ENCODE assay signal across 9 mouse cellular contexts in genomic region chr1:153748549-153748948, GRCm38 (mm10). TPM values are rescaled to one million over a fixed set of nuclear protein-coding genes. Genes with fewer than 3 reads are reported as not detected.
DNase-seq lines count a peak whose midpoint lies in the region; ATAC-seq and TF ChIP-seq lines count a peak whose summit lies in the region.
"Had no signal": no experiment of that assay in that cellular context is flagged by ENCODE, and none has a peak within 500 bp of the region (broad histone marks: within the 10 kb centered on the region; RNA-seq: fewer than 3 reads in every experiment).

No protein-coding gene starts in this region.

- H3K4me2 ChIP-seq in embryonic facial prominence, embryonic 13.5 days: peak overlapping the region; percentile 63
- H3K4me2 ChIP-seq in hindbrain, postnatal 0 days (ENCODE audit: low read depth, low read length): peak overlapping the region; percentile 60
- H3K4me2 ChIP-seq in liver, embryonic 13.5 days: peak overlapping the region; percentile 71

- no peaks in the 10 kb centered on the region for H3K36me3 ChIP-seq in embryonic facial prominence, embryonic 13.5 days
- H3K36me3 ChIP-seq in hindbrain, postnatal 0 days (ENCODE audit: insufficient read depth, low read length): no peaks in the 10 kb centered on the region
- H3K36me3 ChIP-seq in liver, embryonic 13.5 days: peaks cover 1% of the 10 kb centered on the region

- no peak for TF ChIP-seq CTCF in hindbrain, postnatal 0 days (IDR thresholded peaks at IDR 0.05; ENCODE audit: low read depth)

- peak; percentile 93 for DNase-seq in heart, adult 11 months
- DNase-seq in heart, postnatal 25 days (ENCODE audit: low spot score): no peak
- DNase-seq in hindbrain, postnatal 0 days (ENCODE audit: low spot score): peak; percentile 72
- peak; percentile 68 for DNase-seq in liver, embryonic 13.5 days
- DNase-seq in natural killer cell, adult 2 months (ENCODE audit: low spot score in 2 of 2): peak; percentile 54 to 70
- DNase-seq in thymus, postnatal 36 days: peak; percentile 66 to 79
- no peak for DNase-seq in cerebellum, postnatal 36 days

- WGBS in embryonic facial prominence, embryonic 13.5 days: 13% methylated on average over 1 of the region's 1 CpGs
- 0% methylated on average over 1 of the region's 1 CpGs for WGBS in hindbrain, postnatal 0 days
- WGBS in liver, embryonic 13.5 days (ENCODE audit: insufficient replicate concordance): 0% methylated on average over 1 of the region's 1 CpGs

- H3K9ac ChIP-seq in embryonic facial prominence, embryonic 13.5 days: no peak overlapping the region
- H3K9ac ChIP-seq in hindbrain, postnatal 0 days (replicated peaks; ENCODE audit: low read length): peak overlapping the region; percentile 64; the same call in 1 of the 2 replicates
- peak overlapping the region; percentile 73 for H3K9ac ChIP-seq in liver, embryonic 13.5 days

- H3K4me3 ChIP-seq in embryonic facial prominence, embryonic 13.5 days: no peak overlapping the region
- peak overlapping the region; percentile 42 for H3K4me3 ChIP-seq in hindbrain, postnatal 0 days (ENCODE audit: low read length)
- H3K4me3 ChIP-seq in liver, embryonic 13.5 days (replicated peaks): peak overlapping the region; percentile 56

- no peak for ATAC-seq in embryonic facial prominence, embryonic 13.5 days (ENCODE audit: insufficient number of reproducible peaks, insufficient read depth, low FRiP score, low TSS enrichment, low read depth)
- ATAC-seq in hindbrain, postnatal 0 days: peak; percentile 19; the same call in 1 of the 2 replicates
- ATAC-seq in liver, embryonic 13.5 days (ENCODE audit: low read depth): peak; percentile 21; the same call in 1 of the 2 replicates

- intact Hi-C loops in heart, postnatal 25 days (cut with DNase I): loop anchor here (5.0 kb wide), 2 partner anchors 59 to 261 kb away; partner anchors contain the start of gene Dhx9

- peaks cover 28% of the 10 kb centered on the region for H3K4me1 ChIP-seq in embryonic facial prominence, embryonic 13.5 days
- 0 out of 2 replicates have a peak, but pooled peaks cover 2% of the 10 kb centered on the region for H3K4me1 ChIP-seq in hindbrain, postnatal 0 days (ENCODE audit: insufficient read depth, low read length)
- peaks cover 61% of the 10 kb centered on the region for H3K4me1 ChIP-seq in liver, embryonic 13.5 days (replicated peaks)

- no peaks in the 10 kb centered on the region for H3K27me3 ChIP-seq in embryonic facial prominence, embryonic 13.5 days
- H3K27me3 ChIP-seq in hindbrain, postnatal 0 days (ENCODE audit: insufficient read depth, low read length): no peaks in the 10 kb centered on the region
- H3K27me3 ChIP-seq in liver, embryonic 13.5 days: no peaks in the 10 kb centered on the region

- H3K9me3 ChIP-seq in embryonic facial prominence, embryonic 13.5 days: no peaks in the 10 kb centered on the region
- H3K9me3 ChIP-seq in hindbrain, postnatal 0 days (ENCODE audit: low read length): no peaks in the 10 kb centered on the region
- H3K9me3 ChIP-seq in liver, embryonic 13.5 days (replicated peaks): no peaks in the 10 kb centered on the region

- no peak overlapping the region for H3K27ac ChIP-seq in embryonic facial prominence, embryonic 13.5 days
- peak overlapping the region; percentile 68; the same call in 1 of the 2 replicates for H3K27ac ChIP-seq in hindbrain, postnatal 0 days
- peak overlapping the region; percentile 93 for H3K27ac ChIP-seq in liver, embryonic 13.5 days

RNA-seq across cellular contexts. Expression of gene Rnasel, which starts 0.7 kb away (rescaled TPM):
- 1 to 10 TPM; 5.8 to 6.1 TPM for total RNA-seq in heart, postnatal 25 days (2021)
- polyA plus RNA-seq in embryonic facial prominence, embryonic 13.5 days (2015; fragmentation: Nextera tagmentation; extraction: Ambion mirVana): 16.2 and 16.7 TPM in 2 replicates
- 21.6 and 23.3 TPM in 2 replicates for total RNA-seq in hindbrain, postnatal 0 days (2014; rRNA removed)
- polyA plus RNA-seq in hindbrain, postnatal 0 days (2015; fragmentation: Nextera tagmentation; extraction: Ambion mirVana): 16.8 and 17.1 TPM in 2 replicates
- polyA plus RNA-seq in liver, embryonic 13.5 days (2015; fragmentation: Nextera tagmentation; extraction: Ambion mirVana): 13.8 and 15.9 TPM in 2 replicates
- total RNA-seq: ES-E14 had no signal

RNA-seq across cellular contexts. Expression of gene Rgs16, which starts 8.4 kb away (rescaled TPM):
- 1 to 10 TPM; 1.4 to 2.4 TPM for total RNA-seq in heart, postnatal 25 days (2021)
- polyA plus RNA-seq in embryonic facial prominence, embryonic 13.5 days (2015; fragmentation: Nextera tagmentation; extraction: Ambion mirVana): 9.2 and 9.6 TPM in 2 replicates
- 3.8 and 4.3 TPM in 2 replicates for total RNA-seq in hindbrain, postnatal 0 days (2014; rRNA removed)
- polyA plus RNA-seq in hindbrain, postnatal 0 days (2015; fragmentation: Nextera tagmentation; extraction: Ambion mirVana): 5.7 and 6.7 TPM in 2 replicates
- polyA plus RNA-seq in liver, embryonic 13.5 days (2015; fragmentation: Nextera tagmentation; extraction: Ambion mirVana): 0.39 and 0.56 TPM in 2 replicates

Comparison
In these comparisons a context has a peak if more than half of its experiments do, and no peak if none do; other contexts are left out.
1. DNase-seq: peak in heart, adult 11 months (single experiment), hindbrain, postnatal 0 days (single experiment), liver, embryonic 13.5 days (single experiment), natural killer cell, adult 2 months (2 of 2) and thymus, postnatal 36 days (2 of 2); none in heart, postnatal 25 days (single experiment) and cerebellum, postnatal 36 days (0 of 2).
2. Peak in every context shown above with its lines, with median percentiles within 50 percentile points of each other: H3K4me2 ChIP-seq.